Mouse (Mus musculus) gastrocnemius, adult 8-10 months (tissue): ENCODE measurements around the gene Plaa. TPM values are rescaled to one million over a fixed set of nuclear protein-coding genes. Genes with fewer than 3 reads are reported as not detected.
A peak's percentile ranks its signal among the peaks of the same experiment; 100 is the strongest.

ENCODE experiments used
- DNase-seq, 2 experiments: peaks; one replicate each; pipeline ENCODE4 v3.0.0; 2022; ENCODE audit warnings: low spot score in 2 of 2
- total RNA-seq, 4 experiments: library from RNA; stranded (reverse); gene quantifications; 2 replicates each; pipeline ENCODE4 v1.2.4; 2022

The Plaa gene
- total RNA-seq, 4 experiments from 2014 or later = 29.0 to 39.8 (median 36.1) TPM

GRCm38 (mm10) chr4:94556265-94557054 is 46.6 kb downstream of the Plaa start, which contains the start of the genes Gm10306 and Caap1:
TSS of gene Gm10306 (plus strand) at chr4:94556546.
TSS of gene Caap1 (minus strand) at chr4:94556796.
- peak; percentile 79 to 86 for DNase-seq

- no peak for DNase-seq
These were observed 48.0 kb downstream of the Plaa start for GRCm38 (mm10) chr4:94554955-94555494.

- DNase-seq = no peak
These were observed 58.7 kb downstream of the Plaa start for GRCm38 (mm10) chr4:94544321-94544720.

- DNase-seq = no peak
These were observed 60.0 kb downstream of the Plaa start for GRCm38 (mm10) chr4:94543041-94543440.

GRCm38 (mm10) chr4:94533205-94533604 is 69.8 kb downstream of the Plaa start:
- DNase-seq = no peak

- DNase-seq = no peak
These were observed 73.6 kb downstream of the Plaa start for GRCm38 (mm10) chr4:94529448-94529847.

GRCm38 (mm10) chr4:94523321-94523720 is 79.7 kb downstream of the Plaa start:
- no peak for DNase-seq

GRCm38 (mm10) chr4:94517631-94518030 is 85.4 kb downstream of the Plaa start:
- no peak for DNase-seq

Other genes with a start within 250 kb of the Plaa start
- not detected for gene Gm10306, start 46.7 kb downstream of the Plaa start, total RNA-seq
- 1 to 10 TPM; 1.7 to 2.5 (median 1.9) TPM for gene Caap1, start 46.4 kb downstream of the Plaa start, total RNA-seq
- 1 to 10 TPM; 4.8 to 8.9 (median 5.6) TPM for gene Ift74, start 11.2 kb upstream of the Plaa start, total RNA-seq
- gene Lrrc19, start 46.9 kb upstream of the Plaa start, total RNA-seq = not detected
- gene Tek, start 136.0 kb upstream of the Plaa start, total RNA-seq = 10 to 100 TPM in 2 of 4 experiments, 1 to 10 TPM in 2; 7.4 to 10.6 (median 9.3) TPM